Mouse (Mus musculus) thymus, adult 2 months (tissue): ENCODE data around the gene Crtc1.

Source experiments
- CTCF ChIP-seq: fragments of 200-500 bp; IDR thresholded peaks from 2 replicates; pipeline ENCODE4 v1.5.1; 2012; ENCODE audit warnings: mild to moderate bottlenecking, control low read depth, low read length, moderate library complexity, borderline replicate concordance; ENCODE audit not compliant: control insufficient read depth, poor library complexity, insufficient read depth; ENCODE audit errors: extremely low read depth
- POLR2A ChIP-seq: fragments of 200-500 bp; IDR thresholded peaks from 2 replicates; pipeline ENCODE4 v1.6.1; 2012; ENCODE audit warnings: mild to moderate bottlenecking, low read length, control low read depth, moderate library complexity; ENCODE audit not compliant: control insufficient read depth, poor library complexity, insufficient read depth; ENCODE audit errors: extremely low read depth

DNA sequence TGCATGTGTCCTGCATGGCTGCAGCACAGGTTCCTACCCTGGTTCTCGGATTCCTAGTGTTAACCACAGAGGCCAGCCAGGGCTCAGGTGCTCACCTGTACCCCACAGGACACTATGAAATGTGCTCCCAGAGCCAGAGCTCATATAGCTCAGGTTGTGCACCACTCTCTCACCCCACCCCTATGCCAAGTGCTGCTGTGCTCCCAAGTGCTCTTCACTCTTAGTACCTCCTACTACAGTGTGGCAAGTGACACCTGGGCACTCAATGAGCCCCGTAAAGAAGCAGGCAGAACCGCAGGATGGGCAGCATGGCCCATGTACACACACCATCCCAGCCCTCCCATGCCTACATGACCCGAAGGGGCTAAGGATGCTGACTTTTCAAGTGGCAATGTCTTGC is 29.4 kb upstream of the Crtc1 start:
- no peak for TF ChIP-seq CTCF
- TF ChIP-seq POLR2A, result no peak
